Mouse (Mus musculus): ENCODE data around the gene Gmfg.

DNA sequence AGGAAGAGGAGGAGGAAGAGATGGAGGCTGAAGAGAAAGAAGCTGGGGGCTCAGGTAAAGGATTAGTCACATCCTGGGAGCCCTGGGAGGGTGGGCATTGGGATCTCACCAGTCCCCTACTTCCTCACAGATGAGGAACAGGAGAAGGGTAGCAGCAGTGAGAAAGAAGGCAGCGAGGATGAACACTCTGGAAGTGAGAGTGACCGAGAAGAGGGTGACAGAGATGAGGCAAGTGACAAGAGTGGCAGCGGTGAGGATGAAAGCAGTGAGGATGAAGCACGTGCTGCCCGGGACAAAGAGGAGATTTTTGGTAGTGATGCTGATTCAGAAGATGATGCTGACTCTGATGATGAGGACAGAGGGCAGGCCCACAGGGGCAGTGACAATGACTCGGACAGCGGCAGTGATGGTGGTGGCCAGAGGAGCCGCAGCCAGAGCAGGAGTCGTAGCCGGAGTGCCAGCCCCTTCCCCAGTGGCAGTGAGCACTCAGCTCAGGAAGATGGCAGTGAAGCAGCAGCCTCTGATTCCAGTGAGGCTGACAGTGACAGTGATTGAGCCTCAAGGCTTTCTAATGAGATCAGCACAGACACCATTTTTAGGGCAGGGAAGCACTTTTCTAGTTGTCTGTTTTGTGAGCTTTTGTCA lies 38.4 kb upstream of the Gmfg start:
- no peak for TF ChIP-seq GATA1 (IDR thresholded peaks at IDR 0.05; ENCODE audit: borderline replicate concordance, low read length)
- no peak for TF ChIP-seq FLI1 (IDR thresholded peaks at IDR 0.05; ENCODE audit: low read length)
